Mouse (Mus musculus) midbrain, embryonic 16.5 days (tissue): ENCODE measurements around the gene Mynn. TPM values are rescaled to one million over a fixed set of nuclear protein-coding genes. Genes with fewer than 3 reads are reported as not detected.
A peak's percentile ranks its signal among the peaks of the same experiment; 100 is the strongest.

ENCODE experiments used
- ATAC-seq: fragments of 200-750 bp; cut with Nextera tagmentation; 2 replicates; pipeline ENCODE4 v1.8.0; 2017; ENCODE audit warnings: moderate TSS enrichment
- H3K27ac ChIP-seq: fragments of 300-500 bp; sonication (generic); 2 replicates; pipeline ENCODE4 v1.5.1; 2014; ENCODE audit warnings: mild to moderate bottlenecking, low read length, mixed read lengths
- H3K27me3 ChIP-seq: fragments of 300-500 bp; sonication (generic); 2 replicates; pipeline ENCODE4 v1.6.1; 2014; ENCODE audit warnings: low read depth, low read length, mixed read lengths; ENCODE audit not compliant: control insufficient read depth, insufficient read depth
- H3K36me3 ChIP-seq: fragments of 300-500 bp; sonication (generic); 2 replicates; pipeline ENCODE4 v1.6.1; 2014; ENCODE audit warnings: mild to moderate bottlenecking, low read length, moderate library complexity, mixed read lengths; ENCODE audit not compliant: control insufficient read depth, insufficient read depth
- H3K4me1 ChIP-seq: fragments of 300-500 bp; sonication (generic); 2 replicates; pipeline ENCODE4 v1.6.1; 2014; ENCODE audit warnings: mild to moderate bottlenecking, low read length, mixed read lengths; ENCODE audit not compliant: control insufficient read depth, insufficient read depth
- H3K4me2 ChIP-seq: fragments of 300-500 bp; sonication (generic); 2 replicates; pipeline ENCODE4 v1.6.1; 2014; ENCODE audit warnings: mild to moderate bottlenecking, low read length, mixed read lengths
- H3K4me3 ChIP-seq: fragments of 300-500 bp; sonication (generic); 2 replicates; pipeline ENCODE4 v1.5.1; 2014; ENCODE audit warnings: low read depth, mild to moderate bottlenecking, low read length, moderate library complexity, mixed read lengths
- H3K9ac ChIP-seq: fragments of 300-500 bp; sonication (generic); 2 replicates; pipeline ENCODE4 v1.6.1; 2014; ENCODE audit warnings: low read depth, low read length, mixed read lengths
- H3K9me3 ChIP-seq: fragments of 300-500 bp; sonication (generic); replicated peaks from 2 replicates; pipeline ENCODE4 v1.6.1; 2014; ENCODE audit warnings: mild to moderate bottlenecking, low read length, mixed read lengths; ENCODE audit not compliant: control insufficient read depth, poor library complexity, severe bottlenecking
- WGBS: fragments of 180-500 bp; shearing (Covaris S2); extraction: QIAGEN DNeasy Blood & Tissue Kit; methylation state at CpG from one replicate; pipeline ENCODE4 v1.1.7; 2014; 5-methylcytosine and 5-hydroxymethylcytosine counted together
- polyA plus RNA-seq: library from polyadenylated mRNA; unstranded; fragments of >200 nt; fragmentation: Nextera tagmentation; extraction: Ambion mirVana; gene quantifications from 2 replicates; pipeline ENCODE4 v1.2.1, GENCODE M21; 2015

Mynn gene
- polyA plus RNA-seq, 1 experiment from 2014 or later = 29.6 TPM

DNA sequence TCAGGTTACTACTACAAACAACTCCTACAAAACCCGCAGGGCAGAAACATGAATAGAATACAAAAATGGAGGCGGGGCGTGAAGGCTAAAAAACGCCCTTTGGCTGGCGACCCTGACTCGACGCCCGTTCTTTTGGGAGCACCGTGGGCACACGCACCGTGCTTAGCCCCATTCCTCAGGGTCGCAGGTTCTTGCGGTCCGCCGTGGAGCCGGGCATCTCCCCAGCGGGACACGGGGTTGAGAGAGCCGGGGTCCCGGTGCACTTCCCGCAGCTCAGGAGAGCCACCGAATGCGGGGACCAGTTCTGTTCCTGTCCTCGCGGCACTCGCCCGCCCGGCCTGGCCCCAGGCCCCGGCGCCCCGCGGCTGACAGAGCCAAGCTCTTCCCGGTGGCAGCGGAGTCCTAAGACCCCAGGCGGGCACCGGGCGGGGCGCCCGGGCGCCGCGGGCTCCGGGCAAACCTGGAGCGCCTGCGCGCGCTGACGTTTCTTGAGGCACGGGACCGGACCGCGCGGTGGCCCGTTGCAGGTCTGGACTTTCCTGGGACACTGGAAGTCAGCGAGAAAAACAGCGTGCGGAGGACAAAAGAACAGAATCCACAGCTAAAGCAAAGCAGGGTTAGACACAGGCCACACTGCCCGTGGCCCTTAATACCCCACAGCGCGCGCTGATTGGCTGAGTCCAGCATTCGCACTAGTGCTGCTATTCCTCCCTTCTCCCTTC is 6.6 kb upstream of the Mynn start:
- H3K27ac ChIP-seq = peak overlapping the region; percentile 80
- peak overlapping the region; percentile 78 for H3K4me3 ChIP-seq
- WGBS = 0% methylated on average over 62 of the region's 62 CpGs
- peak overlapping the region; percentile 58 for H3K4me2 ChIP-seq
- H3K36me3 ChIP-seq = no peaks in the 10 kb centered on the region
- H3K9me3 ChIP-seq = no peaks in the 10 kb centered on the region
- ATAC-seq = peak; percentile 75
- H3K4me1 ChIP-seq = peaks cover 12% of the 10 kb centered on the region
- H3K9ac ChIP-seq = peak overlapping the region; percentile 91
- H3K27me3 ChIP-seq = peaks cover 4% of the 10 kb centered on the region; the same call in 1 of the 2 replicates

DNA sequence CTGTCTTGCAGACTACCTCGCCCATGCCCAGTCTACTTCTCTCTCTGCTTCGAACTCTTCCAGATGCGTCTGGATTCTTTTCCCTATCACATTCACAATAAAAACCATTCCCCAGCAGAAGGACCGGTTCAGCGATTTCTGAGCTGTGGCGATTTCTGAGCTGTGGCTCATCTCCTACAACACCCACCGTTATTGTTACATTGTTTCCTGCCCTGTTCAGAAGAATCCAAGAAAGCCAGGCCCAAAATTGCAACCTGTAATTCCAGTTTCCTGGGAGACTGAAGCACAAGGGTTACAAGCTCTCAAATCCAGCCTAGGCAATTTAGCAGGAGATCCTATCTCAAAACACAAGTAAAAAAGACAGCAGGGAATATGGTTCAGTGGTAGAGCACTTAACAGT is 4.6 kb upstream of the Mynn start:
- no peaks in the 10 kb centered on the region for H3K9me3 ChIP-seq
- no peaks in the 10 kb centered on the region for H3K36me3 ChIP-seq
- H3K4me2 ChIP-seq = no peak overlapping the region
- ATAC-seq = no peak
- no peak overlapping the region for H3K27ac ChIP-seq
- peaks cover 12% of the 10 kb centered on the region for H3K4me1 ChIP-seq
- WGBS = 72% methylated on average over 7 of the region's 7 CpGs
- peaks cover 4% of the 10 kb centered on the region; the same call in 1 of the 2 replicates for H3K27me3 ChIP-seq
- no peak overlapping the region for H3K4me3 ChIP-seq
- H3K9ac ChIP-seq = no peak overlapping the region

DNA sequence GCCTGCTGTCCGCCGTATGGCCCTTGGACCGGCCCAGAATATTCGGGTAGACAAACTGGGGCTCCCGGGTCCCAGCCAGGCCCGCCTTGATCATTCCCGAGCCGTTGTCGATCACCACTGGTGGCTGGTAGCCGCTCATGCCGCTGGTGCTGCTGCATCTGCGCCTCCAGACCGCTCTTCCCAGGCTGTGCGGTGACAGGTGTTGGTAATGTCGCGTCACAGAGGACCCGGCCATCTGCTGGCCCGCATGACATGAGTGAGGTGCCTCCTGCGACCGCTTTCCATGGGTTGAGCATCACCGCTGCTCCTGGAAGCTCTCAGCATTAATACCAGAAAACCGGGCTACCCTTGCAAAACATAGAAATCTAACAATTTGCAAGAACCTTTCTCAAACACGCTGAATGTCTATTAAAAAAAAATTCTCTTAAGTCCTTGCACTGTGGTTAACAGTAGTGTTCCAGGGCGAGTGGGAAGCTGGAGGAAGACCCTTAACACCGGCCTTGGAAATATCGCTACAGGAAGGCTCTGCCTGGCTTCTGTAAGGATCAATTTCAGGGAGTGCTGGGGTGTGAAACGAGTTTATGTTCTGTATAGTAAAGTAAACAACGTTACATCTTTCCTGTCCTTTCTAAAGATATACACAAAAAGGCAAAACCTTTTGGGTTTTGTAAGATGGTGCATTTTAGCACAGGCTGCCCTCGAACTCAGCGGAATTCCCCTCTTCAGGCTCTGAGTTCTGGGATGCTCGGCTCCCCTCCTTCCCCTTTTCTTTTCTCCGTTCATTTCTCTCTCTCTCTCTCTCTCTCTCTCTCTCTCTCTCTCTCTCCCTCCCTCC is 1.9 kb upstream of the Mynn start, which contains the start of gene Actrt3:
Actrt3 (minus strand) TSS at position 229 of the 835 bp plus-strand sequence.
- H3K36me3 ChIP-seq = no peaks in the 10 kb centered on the region; the same call in 1 of the 2 replicates
- H3K4me3 ChIP-seq = peak within 1 kb of the TSS; percentile 43
- H3K9ac ChIP-seq = peak within 1 kb of the TSS; percentile 54
- under 1% methylated on average over 32 of the region's 32 CpGs for WGBS
- peak within 1 kb of the TSS; percentile 60 for H3K27ac ChIP-seq
- H3K27me3 ChIP-seq = peaks cover 4% of the 10 kb centered on the region; the same call in 1 of the 2 replicates
- ATAC-seq = no peak
- peak within 1 kb of the TSS; percentile 62 for H3K4me2 ChIP-seq
- H3K9me3 ChIP-seq = no peaks in the 10 kb centered on the region
- peaks cover 27% of the 10 kb centered on the region for H3K4me1 ChIP-seq

DNA sequence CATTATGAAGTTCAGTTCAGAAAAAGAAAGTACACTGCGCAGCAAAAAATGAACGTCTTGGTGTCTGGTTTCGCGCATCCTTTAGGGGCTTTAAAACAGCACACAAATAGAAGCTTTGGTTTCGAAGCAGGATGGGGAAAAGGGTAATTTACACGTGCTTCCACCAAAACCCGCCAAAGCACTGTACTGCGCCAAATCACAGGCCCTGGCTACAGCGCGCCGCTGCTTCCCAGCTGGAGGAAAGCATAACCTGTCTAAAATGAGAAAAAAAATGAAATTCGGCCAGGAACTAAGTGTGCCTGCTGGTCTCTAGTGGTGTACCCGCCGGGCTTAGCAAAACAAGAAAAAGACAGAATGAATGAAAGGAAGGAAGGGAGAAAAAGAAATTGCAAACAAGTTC is 1.1 kb upstream of the Mynn start:
- ATAC-seq = no peak
- WGBS = under 1% methylated on average over 14 of the region's 14 CpGs

DNA sequence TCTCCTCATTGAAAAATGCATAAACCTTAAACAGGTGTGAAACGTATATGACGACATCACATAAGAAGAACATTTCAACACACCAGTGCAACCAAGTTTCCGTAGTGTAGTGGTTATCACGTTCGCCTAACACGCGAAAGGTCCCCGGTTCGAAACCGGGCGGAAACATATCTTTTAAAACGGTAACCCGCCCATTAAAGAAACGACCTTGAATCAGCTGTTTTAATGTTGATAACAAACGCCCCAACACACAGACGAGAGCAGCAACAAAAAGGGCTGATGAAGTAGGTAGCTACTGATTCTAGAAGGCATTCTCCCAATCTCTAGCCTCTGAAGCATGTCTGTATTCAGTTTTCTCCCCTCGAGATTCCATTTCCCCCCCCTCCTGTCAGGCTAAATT is 690 bp upstream of the Mynn start:
- H3K4me2 ChIP-seq = peak overlapping the region; percentile 62
- peaks cover 4% of the 10 kb centered on the region; the same call in 1 of the 2 replicates for H3K27me3 ChIP-seq
- peak overlapping the region; percentile 43 for H3K4me3 ChIP-seq
- peaks cover 22% of the 10 kb centered on the region for H3K4me1 ChIP-seq
- under 1% methylated on average over 17 of the region's 17 CpGs for WGBS
- H3K9me3 ChIP-seq = no peaks in the 10 kb centered on the region
- peak overlapping the region; percentile 61 for H3K27ac ChIP-seq
- peak; percentile 30 for ATAC-seq
- no peaks in the 10 kb centered on the region; the same call in 1 of the 2 replicates for H3K36me3 ChIP-seq
- H3K9ac ChIP-seq = no peak overlapping the region

More for the DNA sequence above, 1.1 kb upstream of the Mynn start:
- Histone ChIP-seq H3K27me3 (peaks cover 4% of the 10 kb centered on the region; the same call in 1 of the 2 replicates), H3K4me1 (peaks cover 26% of the 10 kb centered on the region), H3K4me2 (peak overlapping the region; percentile 62), H3K4me3 (peak overlapping the region; percentile 43), H3K36me3 (no peaks in the 10 kb centered on the region; the same call in 1 of the 2 replicates), H3K27ac (peak overlapping the region; percentile 60), H3K9me3 (no peaks in the 10 kb centered on the region), H3K9ac (peak overlapping the region; percentile 23; the same call in 1 of the 2 replicates)

DNA sequence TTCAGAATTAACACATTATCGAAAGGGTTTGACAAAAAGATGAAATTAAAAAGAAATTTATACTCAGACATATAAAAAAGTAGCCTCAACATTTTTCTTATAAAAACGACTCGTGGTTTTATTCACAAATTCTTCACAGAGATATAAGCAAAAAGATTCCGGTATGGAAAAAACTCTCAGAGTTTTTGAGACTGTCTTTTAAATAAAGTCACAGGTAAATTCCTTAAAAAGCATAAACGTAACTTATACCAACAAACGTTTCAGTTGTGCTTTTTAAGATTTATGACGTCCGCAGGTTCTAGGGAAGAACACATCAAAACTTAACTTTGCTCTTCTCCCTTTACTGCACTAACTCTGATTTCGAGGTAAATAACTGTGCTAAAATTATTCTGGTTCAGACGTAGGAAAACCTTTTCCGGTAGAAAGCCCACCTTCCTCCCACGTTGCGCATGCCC is 228 bp upstream of the Mynn start:
- Histone ChIP-seq H3K9me3 (no peaks in the 10 kb centered on the region), H3K4me2 (peak overlapping the region; percentile 62), H3K4me1 (peaks cover 22% of the 10 kb centered on the region), H3K27me3 (peaks cover 4% of the 10 kb centered on the region; the same call in 1 of the 2 replicates), H3K36me3 (no peaks in the 10 kb centered on the region; the same call in 1 of the 2 replicates), H3K27ac (peak overlapping the region; percentile 98), H3K9ac (peak overlapping the region; percentile 85; the same call in 1 of the 2 replicates), H3K4me3 (peak overlapping the region; percentile 93)
- under 1% methylated on average over 13 of the region's 13 CpGs for WGBS
- ATAC-seq = no peak

DNA sequence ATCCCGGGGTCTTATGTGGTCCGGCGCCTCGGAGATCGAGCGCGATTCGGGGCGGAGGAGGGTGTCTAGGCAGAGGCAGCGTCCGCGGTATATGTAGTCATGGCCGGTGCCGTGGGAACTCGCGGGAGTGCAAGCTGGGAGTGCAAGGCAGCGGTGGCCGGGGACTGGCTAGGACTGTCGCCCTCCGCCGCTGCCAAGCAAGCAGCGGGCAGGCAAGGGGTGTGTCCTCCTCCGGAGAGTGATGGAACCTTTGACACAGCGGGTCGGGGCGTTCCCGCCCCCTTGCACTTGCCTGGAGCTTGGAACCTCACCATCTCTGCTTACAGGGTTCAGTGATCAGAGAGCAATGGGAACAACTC is 854 bp downstream of the Mynn start:
- Histone ChIP-seq H3K36me3 (peaks cover 7% of the 10 kb centered on the region), H3K27ac (peak overlapping the region; percentile 98), H3K4me2 (peak overlapping the region; percentile 68), H3K4me1 (peaks cover 22% of the 10 kb centered on the region), H3K4me3 (peak overlapping the region; percentile 93), H3K9me3 (no peaks in the 10 kb centered on the region), H3K9ac (peak overlapping the region; percentile 85), H3K27me3 (peaks cover 3% of the 10 kb centered on the region; the same call in 1 of the 2 replicates)
- WGBS = 0% methylated on average over 27 of the region's 27 CpGs
- ATAC-seq = no peak

DNA sequence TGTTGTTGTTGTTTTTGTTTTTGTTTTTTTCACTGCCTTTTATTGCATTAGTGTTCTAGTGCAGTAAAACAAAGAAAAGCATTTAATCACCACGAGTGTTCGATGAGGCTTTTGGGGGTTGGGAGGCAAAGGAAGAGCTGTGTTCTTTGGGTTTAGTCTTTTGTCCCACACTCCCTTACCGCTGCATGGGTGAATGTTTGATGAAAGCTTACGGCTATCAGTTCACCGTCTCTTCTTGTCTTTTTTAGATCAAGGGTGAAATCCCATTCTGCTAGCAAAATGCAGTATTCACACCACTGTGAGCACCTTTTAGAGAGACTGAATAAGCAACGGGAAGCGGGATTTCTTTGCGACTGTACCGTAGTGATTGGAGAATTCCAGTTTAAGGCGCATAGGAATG is 1.4 kb downstream of the Mynn start:
- Histone ChIP-seq H3K27ac (no peak overlapping the region), H3K4me3 (peak overlapping the region; percentile 93), H3K4me1 (peaks cover 24% of the 10 kb centered on the region), H3K9ac (peak overlapping the region; percentile 85; the same call in 1 of the 2 replicates), H3K9me3 (no peaks in the 10 kb centered on the region), H3K36me3 (peaks cover 7% of the 10 kb centered on the region), H3K4me2 (peak overlapping the region; percentile 68), H3K27me3 (no peaks in the 10 kb centered on the region)
- no peak for ATAC-seq
- WGBS = 22% methylated on average over 10 of the region's 10 CpGs
